Mouse (Mus musculus): ENCODE measurements around the gene Pknox2. TPM values are rescaled to one million over a fixed set of nuclear protein-coding genes. Genes with fewer than 3 reads are reported as not detected.

The Pknox2 gene
- polyA plus RNA-seq, 1 experiment from 2014 or later: 34.3 TPM

- H3K4me1 ChIP-seq (ENCODE audit: control insufficient read depth, insufficient read depth, low read length): no peaks in the 10 kb centered on the region
- peaks cover 51% of the 10 kb centered on the region for H3K36me3 ChIP-seq (ENCODE audit: control insufficient read depth, insufficient read depth, low read length)
- H3K9me3 ChIP-seq (replicated peaks; ENCODE audit: control insufficient read depth, low read length, poor library complexity, severe bottlenecking): no peaks in the 10 kb centered on the region
- WGBS: 82% methylated on average over 2 of the region's 2 CpGs
- no peak overlapping the region for H3K4me2 ChIP-seq (ENCODE audit: low read length)
- H3K27ac ChIP-seq (ENCODE audit: low read length): no peak overlapping the region
- H3K4me3 ChIP-seq (ENCODE audit: low read depth, low read length): no peak overlapping the region
- no peak overlapping the region for H3K9ac ChIP-seq (ENCODE audit: low read depth, low read length)
- ATAC-seq: no peak
- H3K27me3 ChIP-seq (ENCODE audit: control insufficient read depth, insufficient read depth, low read depth, low read length): no peaks in the 10 kb centered on the region
Observed at GRCm38 (mm10) chr9:36873796-36874195, 273.4 kb downstream of the Pknox2 start.

- H3K27ac ChIP-seq (ENCODE audit: low read length): no peak overlapping the region
- no CpG with 5 or more reads among the region's 1 CpGs for WGBS
- H3K9ac ChIP-seq (ENCODE audit: low read depth, low read length): no peak overlapping the region
- H3K4me1 ChIP-seq (ENCODE audit: control insufficient read depth, insufficient read depth, low read length): no peaks in the 10 kb centered on the region
- no peaks in the 10 kb centered on the region for H3K9me3 ChIP-seq (replicated peaks; ENCODE audit: control insufficient read depth, low read length, poor library complexity, severe bottlenecking)
- H3K4me2 ChIP-seq (ENCODE audit: low read length): no peak overlapping the region
- H3K4me3 ChIP-seq (ENCODE audit: low read depth, low read length): no peak overlapping the region
- ATAC-seq: no peak
- H3K36me3 ChIP-seq (ENCODE audit: control insufficient read depth, insufficient read depth, low read length): peaks cover 38% of the 10 kb centered on the region
- H3K27me3 ChIP-seq (ENCODE audit: control insufficient read depth, insufficient read depth, low read depth, low read length): no peaks in the 10 kb centered on the region
Observed at GRCm38 (mm10) chr9:36870263-36870662, 276.9 kb downstream of the Pknox2 start.

- WGBS: 93% methylated on average over 6 of the region's 6 CpGs
- no peaks in the 10 kb centered on the region for H3K27me3 ChIP-seq (ENCODE audit: control insufficient read depth, insufficient read depth, low read depth, low read length)
- H3K36me3 ChIP-seq (ENCODE audit: control insufficient read depth, insufficient read depth, low read length): peaks cover 31% of the 10 kb centered on the region
- no peaks in the 10 kb centered on the region for H3K9me3 ChIP-seq (replicated peaks; ENCODE audit: control insufficient read depth, low read length, poor library complexity, severe bottlenecking)
- no peak for ATAC-seq
- H3K4me2 ChIP-seq (ENCODE audit: low read length): no peak overlapping the region
- H3K4me3 ChIP-seq (ENCODE audit: low read depth, low read length): no peak overlapping the region
- H3K27ac ChIP-seq (ENCODE audit: low read length): no peak overlapping the region
- no peak overlapping the region for H3K9ac ChIP-seq (ENCODE audit: low read depth, low read length)
- H3K4me1 ChIP-seq (ENCODE audit: control insufficient read depth, insufficient read depth, low read length): no peaks in the 10 kb centered on the region
Observed at GRCm38 (mm10) chr9:36868662-36869061, 278.5 kb downstream of the Pknox2 start.

DNA sequence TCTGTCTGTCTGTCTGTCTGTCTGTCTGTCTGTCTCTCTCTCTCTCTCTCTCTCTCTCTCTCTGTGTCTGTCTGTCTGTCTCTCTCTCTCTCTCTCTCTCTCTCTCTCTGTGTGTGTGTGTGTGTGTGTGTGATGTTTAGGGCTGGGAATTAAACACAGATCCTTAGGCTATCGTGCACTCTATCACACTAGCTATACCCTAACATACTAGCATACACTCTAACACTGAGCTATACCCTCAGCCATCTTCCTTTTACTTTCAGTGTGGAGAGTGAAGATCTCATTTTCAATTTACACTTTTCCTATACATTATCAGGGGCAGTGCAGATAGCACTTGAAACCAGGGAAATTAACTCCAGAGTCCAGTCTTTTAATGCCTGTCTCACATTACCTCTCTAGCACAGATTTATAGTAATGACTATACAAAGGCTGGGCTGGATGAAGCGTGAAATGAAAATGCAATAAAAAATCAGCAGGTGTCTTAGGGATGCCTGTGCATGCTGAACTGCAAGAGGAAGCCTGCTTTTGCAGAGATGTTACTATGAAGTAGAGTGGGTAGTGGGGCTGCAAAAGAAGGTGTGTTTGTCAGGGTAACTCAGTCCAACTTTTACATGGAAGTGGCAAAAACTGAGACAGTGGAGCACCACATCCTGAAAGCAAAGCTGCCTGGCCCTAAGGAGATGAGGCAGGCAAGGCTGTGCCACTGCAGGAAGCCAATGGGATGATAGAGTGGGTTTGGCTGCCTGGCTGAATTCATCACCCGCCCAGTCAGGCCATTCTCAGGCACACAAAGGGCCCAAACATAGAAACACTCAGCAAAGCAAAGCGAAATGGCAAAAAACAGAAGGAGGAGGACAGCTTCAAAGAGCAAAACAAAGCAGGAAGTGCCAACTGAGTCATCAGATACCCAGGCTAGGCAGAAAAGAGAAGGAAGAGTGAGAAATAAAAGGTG is 282.1 kb downstream of the Pknox2 start:
- Histone ChIP-seq H3K4me2 (ENCODE audit: low read length) (no peak overlapping the region), H3K4me3 (ENCODE audit: low read depth, low read length) (no peak overlapping the region), H3K4me1 (ENCODE audit: control insufficient read depth, insufficient read depth, low read length) (no peaks in the 10 kb centered on the region), H3K9me3 (replicated peaks; ENCODE audit: control insufficient read depth, low read length, poor library complexity, severe bottlenecking) (no peaks in the 10 kb centered on the region), H3K9ac (ENCODE audit: low read depth, low read length) (no peak overlapping the region), H3K36me3 (ENCODE audit: control insufficient read depth, insufficient read depth, low read length) (peaks cover 27% of the 10 kb centered on the region), H3K27me3 (ENCODE audit: control insufficient read depth, insufficient read depth, low read depth, low read length) (no peaks in the 10 kb centered on the region), H3K27ac (ENCODE audit: low read length) (no peak overlapping the region)
- ATAC-seq: no peak
- 54% methylated on average over 4 of the region's 4 CpGs for WGBS

DNA sequence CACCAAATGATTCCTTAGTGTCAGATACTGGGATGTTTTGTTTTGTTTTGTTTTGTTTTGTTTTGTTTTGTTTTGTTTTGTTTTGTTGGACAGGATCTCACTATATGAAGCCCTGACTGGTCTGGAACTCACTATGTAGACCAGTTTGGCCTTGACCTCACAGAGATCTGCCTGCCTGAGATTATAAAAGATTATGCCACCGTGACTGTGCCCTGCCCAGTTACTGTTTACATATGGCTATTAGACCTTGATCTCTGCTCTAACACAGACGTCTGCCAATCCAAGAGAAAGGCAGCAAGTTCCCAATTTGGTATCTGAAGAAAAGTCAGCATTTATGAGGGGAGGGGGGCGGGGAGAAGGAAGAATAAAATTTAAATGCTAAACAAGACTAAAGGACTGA is 283.5 kb downstream of the Pknox2 start:
- Histone ChIP-seq H3K36me3 (ENCODE audit: control insufficient read depth, insufficient read depth, low read length) (peaks cover 23% of the 10 kb centered on the region), H3K9ac (ENCODE audit: low read depth, low read length) (no peak overlapping the region), H3K4me1 (ENCODE audit: control insufficient read depth, insufficient read depth, low read length) (no peaks in the 10 kb centered on the region), H3K27me3 (ENCODE audit: control insufficient read depth, insufficient read depth, low read depth, low read length) (no peaks in the 10 kb centered on the region), H3K27ac (ENCODE audit: low read length) (no peak overlapping the region), H3K9me3 (replicated peaks; ENCODE audit: control insufficient read depth, low read length, poor library complexity, severe bottlenecking) (no peaks in the 10 kb centered on the region), H3K4me2 (ENCODE audit: low read length) (no peak overlapping the region), H3K4me3 (ENCODE audit: low read depth, low read length) (no peak overlapping the region)
- 65% methylated on average over 3 of the region's 3 CpGs for WGBS
- no peak for ATAC-seq

GRCm38 (mm10) chr9:36862576-36862975 is 284.6 kb downstream of the Pknox2 start:
- H3K4me3 ChIP-seq (ENCODE audit: low read depth, low read length): no peak overlapping the region
- no peak for ATAC-seq

GRCm38 (mm10) chr9:36858677-36859076 is 288.5 kb downstream of the Pknox2 start:
- no peaks in the 10 kb centered on the region for H3K27me3 ChIP-seq (ENCODE audit: control insufficient read depth, insufficient read depth, low read depth, low read length)
- H3K4me1 ChIP-seq (ENCODE audit: control insufficient read depth, insufficient read depth, low read length): no peaks in the 10 kb centered on the region
- H3K9me3 ChIP-seq (replicated peaks; ENCODE audit: control insufficient read depth, low read length, poor library complexity, severe bottlenecking): no peaks in the 10 kb centered on the region
- H3K4me2 ChIP-seq (ENCODE audit: low read length): no peak overlapping the region
- no peak overlapping the region for H3K9ac ChIP-seq (ENCODE audit: low read depth, low read length)
- H3K36me3 ChIP-seq (ENCODE audit: control insufficient read depth, insufficient read depth, low read length): peaks cover 27% of the 10 kb centered on the region
- H3K4me3 ChIP-seq (ENCODE audit: low read depth, low read length): no peak overlapping the region
- ATAC-seq: no peak
- no peak overlapping the region for H3K27ac ChIP-seq (ENCODE audit: low read length)
- WGBS: 27% methylated on average over 4 of the region's 4 CpGs

More at GRCm38 (mm10) chr9:36862576-36862975, 284.6 kb downstream of the Pknox2 start:
- Histone ChIP-seq H3K9me3 (replicated peaks; ENCODE audit: control insufficient read depth, low read length, poor library complexity, severe bottlenecking) (no peaks in the 10 kb centered on the region), H3K4me2 (ENCODE audit: low read length) (no peak overlapping the region), H3K27ac (ENCODE audit: low read length) (no peak overlapping the region), H3K27me3 (ENCODE audit: control insufficient read depth, insufficient read depth, low read depth, low read length) (no peaks in the 10 kb centered on the region), H3K9ac (ENCODE audit: low read depth, low read length) (no peak overlapping the region), H3K36me3 (ENCODE audit: control insufficient read depth, insufficient read depth, low read length) (peaks cover 22% of the 10 kb centered on the region), H3K4me1 (ENCODE audit: control insufficient read depth, insufficient read depth, low read length) (no peaks in the 10 kb centered on the region)
- 93% methylated on average over 2 of the region's 2 CpGs for WGBS

- Histone ChIP-seq H3K36me3 (ENCODE audit: control insufficient read depth, insufficient read depth, low read length) (peaks cover 29% of the 10 kb centered on the region), H3K4me3 (ENCODE audit: low read depth, low read length) (no peak overlapping the region), H3K4me1 (ENCODE audit: control insufficient read depth, insufficient read depth, low read length) (no peaks in the 10 kb centered on the region), H3K27ac (ENCODE audit: low read length) (no peak overlapping the region), H3K27me3 (ENCODE audit: control insufficient read depth, insufficient read depth, low read depth, low read length) (no peaks in the 10 kb centered on the region), H3K9ac (ENCODE audit: low read depth, low read length) (peak overlapping the region; percentile 25; the same call in 1 of the 2 replicates), H3K4me2 (ENCODE audit: low read length) (no peak overlapping the region), H3K9me3 (replicated peaks; ENCODE audit: control insufficient read depth, low read length, poor library complexity, severe bottlenecking) (no peaks in the 10 kb centered on the region)
- ATAC-seq: no peak
- WGBS: 10% methylated on average over 8 of the region's 8 CpGs
Observed at GRCm38 (mm10) chr9:36857476-36858117, 289.6 kb downstream of the Pknox2 start.

GRCm38 (mm10) chr9:36856351-36856750 is 290.9 kb downstream of the Pknox2 start:
- Histone ChIP-seq H3K27me3 (ENCODE audit: control insufficient read depth, insufficient read depth, low read depth, low read length) (no peaks in the 10 kb centered on the region), H3K4me3 (ENCODE audit: low read depth, low read length) (no peak overlapping the region), H3K9ac (ENCODE audit: low read depth, low read length) (no peak overlapping the region), H3K4me1 (ENCODE audit: control insufficient read depth, insufficient read depth, low read length) (no peaks in the 10 kb centered on the region), H3K9me3 (replicated peaks; ENCODE audit: control insufficient read depth, low read length, poor library complexity, severe bottlenecking) (no peaks in the 10 kb centered on the region), H3K36me3 (ENCODE audit: control insufficient read depth, insufficient read depth, low read length) (peaks cover 33% of the 10 kb centered on the region), H3K27ac (ENCODE audit: low read length) (no peak overlapping the region), H3K4me2 (ENCODE audit: low read length) (no peak overlapping the region)
- WGBS: 79% methylated on average over 2 of the region's 2 CpGs
- ATAC-seq: no peak

All from midbrain, embryonic 16.5 days (tissue).